Mouse (Mus musculus): ENCODE measurements at regions not wholly inside any gene's neighbourhood (a gene's known extent, or its start where the extent isn't known, plus 50 kb on each side); places are given as distances from the start of the nearest gene placed in this dataset.

GRCm38 (mm10) chr9:111846366-111846765 lies 156.2 kb upstream of the Stac start:
- no peak for DNase-seq
- Histone ChIP-seq H3K36me3 (ENCODE audit: control insufficient read depth, insufficient read depth, low read length) (no peaks in the 10 kb centered on the region), H3K27ac (ENCODE audit: control insufficient read depth, insufficient read depth, low read length) (no peak overlapping the region), H3K4me1 (replicated peaks; ENCODE audit: control insufficient read depth, insufficient read depth, low read length) (no peaks in the 10 kb centered on the region), H3K4me3 (ENCODE audit: control insufficient read depth, insufficient read depth, low read length) (no peak overlapping the region), H3K27me3 (ENCODE audit: control insufficient read depth, insufficient read depth, low read length) (no peaks in the 10 kb centered on the region)
- WGBS: 95% methylated on average over 10 of the region's 10 CpGs
- TF ChIP-seq POLR2A (IDR thresholded peaks at IDR 0.05; ENCODE audit: control insufficient read depth, extremely low read depth, insufficient read depth, low read length, poor library complexity): no peak
- TF ChIP-seq CTCF (IDR thresholded peaks at IDR 0.05; ENCODE audit: borderline replicate concordance, control insufficient read depth, extremely low read depth, insufficient read depth, low read length, poor library complexity): no peak

- Histone ChIP-seq H3K4me1 (replicated peaks; ENCODE audit: control insufficient read depth, insufficient read depth, low read length) (no peaks in the 10 kb centered on the region), H3K36me3 (ENCODE audit: control insufficient read depth, insufficient read depth, low read length) (no peaks in the 10 kb centered on the region), H3K4me3 (ENCODE audit: control insufficient read depth, insufficient read depth, low read length) (no peak overlapping the region), H3K27me3 (ENCODE audit: control insufficient read depth, insufficient read depth, low read length) (no peaks in the 10 kb centered on the region), H3K27ac (ENCODE audit: control insufficient read depth, insufficient read depth, low read length) (no peak overlapping the region)
- DNase-seq: no peak
- WGBS: 90% methylated on average over 6 of the region's 6 CpGs
- TF ChIP-seq CTCF (IDR thresholded peaks at IDR 0.05; ENCODE audit: borderline replicate concordance, control insufficient read depth, extremely low read depth, insufficient read depth, low read length, poor library complexity) (no peak), POLR2A (IDR thresholded peaks at IDR 0.05; ENCODE audit: control insufficient read depth, extremely low read depth, insufficient read depth, low read length, poor library complexity) (no peak)
Measured at GRCm38 (mm10) chr9:111841151-111841550, 151.0 kb upstream of the Stac start.

GRCm38 (mm10) chr9:111838069-111838820 lies 148.1 kb upstream of the Stac start:
- Histone ChIP-seq H3K4me1 (replicated peaks; ENCODE audit: control insufficient read depth, insufficient read depth, low read length) (no peaks in the 10 kb centered on the region), H3K27me3 (ENCODE audit: control insufficient read depth, insufficient read depth, low read length) (no peaks in the 10 kb centered on the region), H3K27ac (ENCODE audit: control insufficient read depth, insufficient read depth, low read length) (no peak overlapping the region), H3K4me3 (ENCODE audit: control insufficient read depth, insufficient read depth, low read length) (no peak overlapping the region), H3K36me3 (ENCODE audit: control insufficient read depth, insufficient read depth, low read length) (no peaks in the 10 kb centered on the region)
- DNase-seq: no peak
- 79% methylated on average over 7 of the region's 7 CpGs for WGBS
- TF ChIP-seq CTCF (IDR thresholded peaks at IDR 0.05; ENCODE audit: borderline replicate concordance, control insufficient read depth, extremely low read depth, insufficient read depth, low read length, poor library complexity): no peak
- TF ChIP-seq POLR2A (IDR thresholded peaks at IDR 0.05; ENCODE audit: control insufficient read depth, extremely low read depth, insufficient read depth, low read length, poor library complexity): no peak

- H3K4me3 ChIP-seq (ENCODE audit: control insufficient read depth, insufficient read depth, low read length): no peak overlapping the region
- no peak for DNase-seq
- 100% methylated on average over 1 of the region's 1 CpGs for WGBS
- no peak for TF ChIP-seq POLR2A (IDR thresholded peaks at IDR 0.05; ENCODE audit: control insufficient read depth, extremely low read depth, insufficient read depth, low read length, poor library complexity)
- TF ChIP-seq CTCF (IDR thresholded peaks at IDR 0.05; ENCODE audit: borderline replicate concordance, control insufficient read depth, extremely low read depth, insufficient read depth, low read length, poor library complexity): no peak
- no peaks in the 10 kb centered on the region for H3K4me1 ChIP-seq (replicated peaks; ENCODE audit: control insufficient read depth, insufficient read depth, low read length)
- no peak overlapping the region for H3K27ac ChIP-seq (ENCODE audit: control insufficient read depth, insufficient read depth, low read length)
- no peaks in the 10 kb centered on the region for H3K27me3 ChIP-seq (ENCODE audit: control insufficient read depth, insufficient read depth, low read length)
- no peaks in the 10 kb centered on the region for H3K36me3 ChIP-seq (ENCODE audit: control insufficient read depth, insufficient read depth, low read length)
Measured at GRCm38 (mm10) chr9:111822094-111822493, 131.9 kb upstream of the Stac start.

GRCm38 (mm10) chr9:111817461-111817860 lies 127.3 kb upstream of the Stac start:
- no peaks in the 10 kb centered on the region for H3K27me3 ChIP-seq (ENCODE audit: control insufficient read depth, insufficient read depth, low read length)
- H3K27ac ChIP-seq (ENCODE audit: control insufficient read depth, insufficient read depth, low read length): no peak overlapping the region
- no peaks in the 10 kb centered on the region for H3K4me1 ChIP-seq (replicated peaks; ENCODE audit: control insufficient read depth, insufficient read depth, low read length)
- 75% methylated on average over 4 of the region's 4 CpGs for WGBS
- no peaks in the 10 kb centered on the region for H3K36me3 ChIP-seq (ENCODE audit: control insufficient read depth, insufficient read depth, low read length)
- DNase-seq: no peak
- TF ChIP-seq CTCF (IDR thresholded peaks at IDR 0.05; ENCODE audit: borderline replicate concordance, control insufficient read depth, extremely low read depth, insufficient read depth, low read length, poor library complexity): no peak
- no peak for TF ChIP-seq POLR2A (IDR thresholded peaks at IDR 0.05; ENCODE audit: control insufficient read depth, extremely low read depth, insufficient read depth, low read length, poor library complexity)
- no peak overlapping the region for H3K4me3 ChIP-seq (ENCODE audit: control insufficient read depth, insufficient read depth, low read length)

GRCm38 (mm10) chr9:111804931-111805330 lies 114.8 kb upstream of the Stac start:
- no peak for DNase-seq
- no peak overlapping the region for H3K4me3 ChIP-seq (ENCODE audit: control insufficient read depth, insufficient read depth, low read length)
- H3K27ac ChIP-seq (ENCODE audit: control insufficient read depth, insufficient read depth, low read length): no peak overlapping the region
- 49% methylated on average over 6 of the region's 6 CpGs for WGBS
- no peak for TF ChIP-seq CTCF (IDR thresholded peaks at IDR 0.05; ENCODE audit: borderline replicate concordance, control insufficient read depth, extremely low read depth, insufficient read depth, low read length, poor library complexity)
- no peak for TF ChIP-seq POLR2A (IDR thresholded peaks at IDR 0.05; ENCODE audit: control insufficient read depth, extremely low read depth, insufficient read depth, low read length, poor library complexity)
- no peaks in the 10 kb centered on the region for H3K4me1 ChIP-seq (replicated peaks; ENCODE audit: control insufficient read depth, insufficient read depth, low read length)
- H3K27me3 ChIP-seq (ENCODE audit: control insufficient read depth, insufficient read depth, low read length): no peaks in the 10 kb centered on the region
- H3K36me3 ChIP-seq (ENCODE audit: control insufficient read depth, insufficient read depth, low read length): no peaks in the 10 kb centered on the region

Measured in thymus, adult 2 months (tissue).